Mouse (Mus musculus) gastrocnemius, postnatal 25 days (tissue): ENCODE data around the gene Olfr1082. TPM values are rescaled to one million over a fixed set of nuclear protein-coding genes. Genes with fewer than 3 reads are reported as not detected.
"Not testable (repeated sequence)": the region's sequence is repeated elsewhere in the genome, so short reads cannot be mapped to it uniquely, and the experiment has no call there.

Experiments used
- DNase-seq: peaks from one replicate; pipeline ENCODE4 v3.0.0; 2022
- long read RNA-seq, 2 experiments: library from polyadenylated mRNA; stranded (forward); transcript quantifications; one replicate each; pipeline ENCODE4 v2.0.0; 2021
- total RNA-seq, 2 experiments: library from RNA; stranded (reverse); gene quantifications; 1 replicate in 1 of 2; 2 replicates in 1 of 2; pipeline ENCODE4 v1.2.3; 2021

Olfr1082 gene
- total RNA-seq = not detected
- long read RNA-seq, experiment 1 = 0 reads
- long read RNA-seq, experiment 2 = 0 reads

GRCm38 (mm10) chr2:86598866-86599265 is at the start of gene Olfr1082:
Olfr1082 (minus strand) TSS chr2:86598966.
- DNase-seq = not testable (repeated sequence)

GRCm38 (mm10) chr2:86639625-86640024 is 40.9 kb upstream of the Olfr1082 start, which contains the start of gene Olfr1084:
Olfr1084 (minus strand) TSS chr2:86639725.
- not testable (repeated sequence) for DNase-seq

- not testable (repeated sequence) for DNase-seq
Observed at GRCm38 (mm10) chr2:86558135-86558534, 40.6 kb downstream of the Olfr1082 start, which contains the start of gene Olfr1080. Olfr1080 (minus strand) TSS chr2:86558235.

Other genes with a start within 250 kb of the Olfr1082 start
- not detected for gene Olfr1055, start 248.7 kb downstream of the Olfr1082 start, total RNA-seq
- gene Olfr1056, start 236.5 kb downstream of the Olfr1082 start, total RNA-seq = not detected
- not detected for gene Olfr1057, start 220.6 kb downstream of the Olfr1082 start, total RNA-seq
- gene Olfr1058, start 210.4 kb downstream of the Olfr1082 start, total RNA-seq = not detected
- gene Olfr1061, start 184.9 kb downstream of the Olfr1082 start, total RNA-seq = not detected
- gene Olfr1062, start 172.2 kb downstream of the Olfr1082 start, total RNA-seq = not detected
- gene Olfr1065, start 148.4 kb downstream of the Olfr1082 start, total RNA-seq = not detected
- not detected for gene Olfr1066, start 142.7 kb downstream of the Olfr1082 start, total RNA-seq
- not detected for gene Olfr228, start 111.6 kb downstream of the Olfr1082 start, total RNA-seq
- not detected for gene Olfr1076, start 90.5 kb downstream of the Olfr1082 start, total RNA-seq
- not detected for gene Olfr1079, start 56.5 kb downstream of the Olfr1082 start, total RNA-seq
- gene Olfr1080, start 40.7 kb downstream of the Olfr1082 start, total RNA-seq = not detected
- not detected for gene Olfr1084, start 40.8 kb upstream of the Olfr1082 start, total RNA-seq
- gene Olfr1085, start 63.1 kb upstream of the Olfr1082 start, total RNA-seq = not detected
- not detected for gene Olfr1086, start 81.1 kb upstream of the Olfr1082 start, total RNA-seq
- not detected for gene Olfr1087, start 99.4 kb upstream of the Olfr1082 start, total RNA-seq
- gene Olfr1089, start 134.7 kb upstream of the Olfr1082 start, total RNA-seq = not detected
- not detected for gene Olfr1090, start 160.0 kb upstream of the Olfr1082 start, total RNA-seq
- not detected for gene Olfr1093, start 183.5 kb upstream of the Olfr1082 start, total RNA-seq
- gene Olfr141, start 211.1 kb upstream of the Olfr1082 start, total RNA-seq = not detected
- not detected for gene Olfr1094, start 225.7 kb upstream of the Olfr1082 start, total RNA-seq